Mouse (Mus musculus) ovary, postnatal 14 days (tissue): Measurements from ENCODE around the gene Dennd1a.

Source experiments
- DNase-seq: peaks from one replicate; pipeline ENCODE4 v3.0.0; 2022; ENCODE audit warnings: low spot score

Dennd1a gene

DNA sequence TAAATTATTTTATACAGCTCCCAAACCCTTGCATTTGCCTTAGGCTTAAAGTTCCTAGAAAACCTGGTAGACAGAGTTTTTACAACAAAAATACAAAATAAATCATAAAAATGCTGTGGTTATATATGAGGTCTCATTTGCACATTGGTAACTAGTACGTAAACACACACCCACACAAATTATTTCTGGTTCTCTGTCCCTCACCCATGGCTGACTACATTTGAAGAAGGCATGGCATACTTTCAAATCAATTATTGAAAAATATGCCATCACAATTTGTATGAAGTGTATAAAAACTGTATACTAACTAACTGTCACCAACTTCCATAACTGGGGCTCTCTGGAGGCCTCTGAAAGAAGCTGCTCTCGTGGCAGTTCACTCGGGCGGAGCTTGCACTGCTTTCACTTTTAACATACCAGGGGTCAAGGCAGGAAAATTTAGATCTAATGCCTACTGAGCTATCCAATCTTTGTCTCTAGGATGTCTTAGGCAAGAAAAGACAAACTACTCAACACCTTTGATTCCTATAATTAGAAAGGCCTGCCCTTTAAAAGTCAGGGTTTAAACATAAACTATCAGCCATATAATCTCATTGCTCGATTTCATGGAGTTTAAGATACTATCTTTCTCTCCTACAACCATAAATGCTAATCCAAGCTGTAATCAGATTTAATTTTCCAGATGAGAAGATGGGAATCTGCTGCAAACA lies 122.7 kb downstream of the Dennd1a start:
- no peak for DNase-seq

- no peak for DNase-seq
Measured at GRCm38 (mm10) chr2:38162486-38162885, 124.7 kb downstream of the Dennd1a start.

- no peak for DNase-seq
Measured at GRCm38 (mm10) chr2:38161484-38161883, 125.7 kb downstream of the Dennd1a start.

- no peak for DNase-seq
Measured at GRCm38 (mm10) chr2:38159736-38160135, 127.5 kb downstream of the Dennd1a start.

GRCm38 (mm10) chr2:38157002-38157401 lies 130.2 kb downstream of the Dennd1a start:
- no peak for DNase-seq

GRCm38 (mm10) chr2:38156001-38156400 lies 131.2 kb downstream of the Dennd1a start:
- DNase-seq: no peak

GRCm38 (mm10) chr2:38144831-38145230 lies 142.4 kb downstream of the Dennd1a start:
- no peak for DNase-seq

GRCm38 (mm10) chr2:38144067-38144779 lies 143.0 kb downstream of the Dennd1a start:
- DNase-seq: no peak

- DNase-seq: no peak
Measured at GRCm38 (mm10) chr2:38142905-38143304, 144.3 kb downstream of the Dennd1a start.

DNA sequence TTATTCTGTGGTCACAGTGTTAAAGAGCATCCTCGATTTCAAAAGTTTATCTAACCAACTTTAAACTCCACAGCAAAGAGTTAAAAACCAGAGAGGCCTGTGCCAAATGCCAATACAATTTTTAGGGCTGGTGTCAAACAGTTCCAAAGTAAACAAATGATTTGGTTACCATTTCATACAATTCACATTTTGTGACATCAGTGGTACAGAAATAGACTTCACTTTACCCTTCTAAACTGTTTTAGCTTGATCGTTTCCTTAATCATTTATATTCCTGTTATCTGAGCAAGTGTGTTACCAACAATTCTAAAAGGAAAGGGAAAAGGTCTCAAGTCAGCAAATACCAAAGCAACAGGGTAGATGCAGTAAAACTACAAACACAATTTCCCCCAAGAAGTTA lies 145.0 kb downstream of the Dennd1a start:
- no peak for DNase-seq

DNA sequence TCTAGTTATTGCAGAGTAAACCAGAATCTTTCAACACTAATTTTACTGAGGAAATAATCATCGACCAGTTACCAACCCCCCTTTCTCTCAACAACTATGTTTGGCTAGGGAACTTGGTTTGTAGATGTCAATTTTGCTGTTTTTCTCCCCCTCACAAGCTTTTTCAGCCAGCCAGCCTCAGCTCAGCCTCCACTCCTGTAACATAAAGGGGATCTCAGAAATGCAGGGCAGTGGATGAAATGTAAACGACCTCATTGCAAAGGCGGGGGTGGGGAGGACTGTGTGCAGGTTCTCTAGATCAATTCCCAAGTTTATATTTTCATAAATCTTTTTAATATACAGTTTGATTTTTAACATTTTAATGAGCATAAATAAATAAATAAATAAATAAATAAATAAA lies 147.7 kb downstream of the Dennd1a start:
- DNase-seq: no peak

GRCm38 (mm10) chr2:38137086-38137485 lies 150.1 kb downstream of the Dennd1a start:
- no peak for DNase-seq

DNA sequence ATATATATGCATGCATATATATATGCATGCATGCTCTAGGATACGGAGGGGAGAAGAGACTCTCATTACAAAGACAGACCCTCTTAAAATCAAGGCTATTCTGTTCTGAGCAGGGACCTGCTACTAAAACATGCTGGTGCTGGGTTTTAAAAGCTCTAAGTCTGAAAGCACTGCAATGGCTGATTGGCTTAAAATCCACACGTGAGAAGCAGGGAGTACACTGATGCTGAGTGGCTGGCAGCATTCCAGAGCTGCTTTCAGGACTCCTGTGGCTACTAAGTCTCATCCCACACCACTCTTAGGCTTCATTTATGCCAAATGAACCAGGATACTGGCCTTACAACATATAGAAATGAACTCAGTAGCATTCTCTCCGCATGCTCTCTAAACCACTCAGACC lies 151.8 kb downstream of the Dennd1a start:
- DNase-seq: no peak

GRCm38 (mm10) chr2:38133036-38133825 lies 154.0 kb downstream of the Dennd1a start:
- no peak for DNase-seq

- DNase-seq: no peak
Measured at GRCm38 (mm10) chr2:38132233-38132822, 154.9 kb downstream of the Dennd1a start.

- DNase-seq: no peak
Measured at GRCm38 (mm10) chr2:38131538-38131937, 155.7 kb downstream of the Dennd1a start.

DNA sequence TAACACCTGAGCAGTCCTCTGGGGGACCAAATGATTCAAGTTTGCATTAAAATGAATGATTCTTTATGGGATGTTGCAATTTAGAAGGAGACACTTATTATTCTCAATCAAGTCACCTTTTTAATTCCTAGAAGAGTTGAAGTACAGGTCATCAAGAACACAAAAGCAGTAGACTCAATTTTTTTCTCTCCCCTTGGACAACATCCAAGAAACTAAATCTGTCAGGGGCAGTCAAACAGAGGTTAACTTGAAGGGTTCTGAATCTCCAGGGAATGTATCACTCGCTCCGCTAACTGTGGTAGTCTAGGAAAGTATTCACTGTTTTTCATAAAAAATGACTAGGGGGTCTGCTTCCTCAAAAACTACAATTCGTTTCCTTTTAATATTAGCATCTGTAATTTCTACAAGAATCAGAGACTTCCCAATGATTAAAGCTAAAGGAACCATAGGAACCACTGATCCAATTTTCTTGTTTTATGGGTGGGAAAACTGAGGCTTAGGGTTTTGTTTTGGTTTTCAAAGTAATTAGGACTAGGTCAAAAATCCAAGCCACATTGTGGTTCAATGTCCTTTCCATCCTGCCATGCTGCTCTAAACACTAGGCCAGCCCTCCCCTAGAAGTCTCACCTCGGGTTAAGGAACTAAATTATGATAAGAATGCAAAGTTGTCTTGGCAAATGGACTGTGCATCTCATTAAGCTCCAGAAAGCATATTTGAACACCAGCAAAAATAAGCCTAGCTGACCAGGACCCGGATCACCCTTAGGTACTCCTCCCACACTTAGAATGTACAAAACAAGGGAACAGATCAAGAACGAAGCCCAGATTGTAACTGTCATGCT lies 157.0 kb downstream of the Dennd1a start:
- DNase-seq: no peak

GRCm38 (mm10) chr2:38126383-38126732 lies 160.8 kb downstream of the Dennd1a start:
- DNase-seq: no peak

DNA sequence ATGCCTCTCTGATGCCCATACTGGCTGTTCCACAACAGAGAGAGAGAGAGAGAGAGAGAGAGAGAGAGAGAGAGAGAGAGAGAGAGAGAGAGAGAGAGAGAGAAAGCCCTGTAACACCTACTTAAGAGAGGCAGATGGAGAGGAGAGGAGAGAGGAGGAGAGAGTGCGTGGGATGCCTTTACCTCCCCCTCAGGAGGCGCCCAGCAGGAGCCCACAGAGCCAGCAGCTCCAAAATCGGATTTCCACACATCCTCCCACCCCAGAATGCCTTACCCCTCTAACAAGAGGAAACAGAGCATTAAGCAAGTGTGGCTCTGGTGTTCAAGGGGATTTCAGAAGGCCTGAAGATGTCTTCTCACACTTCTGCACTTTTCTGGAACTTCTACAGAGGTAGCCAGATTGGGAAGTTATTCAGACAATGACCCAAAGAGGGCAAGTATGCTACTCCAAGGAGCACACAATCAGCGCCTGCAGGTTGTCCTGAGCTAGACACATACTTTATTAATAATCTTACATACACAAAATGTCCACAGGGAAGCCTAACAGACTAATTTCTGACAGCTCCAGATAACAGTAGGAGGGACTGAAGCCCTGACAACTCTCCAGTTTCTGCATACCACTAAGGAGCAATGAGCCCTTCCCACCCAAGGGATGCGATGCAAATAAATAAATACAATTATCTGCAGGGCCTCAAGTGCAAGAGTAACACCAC lies 161.4 kb downstream of the Dennd1a start:
- DNase-seq: no peak

DNA sequence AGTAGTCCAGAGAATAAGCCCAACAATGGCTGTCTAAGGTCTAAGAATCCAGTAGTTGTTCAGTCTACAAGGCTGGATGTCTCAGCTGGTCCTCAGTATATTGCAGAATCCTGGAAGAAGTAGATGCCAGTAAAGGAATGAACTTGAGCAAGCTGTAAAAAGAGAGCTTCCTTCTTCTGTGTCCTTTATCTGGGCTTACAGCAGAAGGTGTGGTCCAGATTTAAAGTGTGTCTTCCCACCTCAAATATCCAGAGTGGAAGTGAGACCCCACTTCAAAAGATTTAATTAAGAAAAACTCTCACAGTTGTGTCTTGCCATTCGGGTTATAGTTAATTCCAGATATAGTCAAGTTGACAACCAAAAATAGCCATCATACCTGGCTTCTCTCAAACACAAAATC lies 162.5 kb downstream of the Dennd1a start:
- no peak for DNase-seq

GRCm38 (mm10) chr2:38115000-38115399 lies 172.2 kb downstream of the Dennd1a start:
- DNase-seq: no peak
